Mouse (Mus musculus): ENCODE data around the gene Abcg4.
"Not testable (repeated sequence)": the region's sequence is repeated elsewhere in the genome, so short reads cannot be mapped to it uniquely, and the experiment has no call there.

Gene Abcg4

GRCm38 (mm10) chr9:44288076-44288958 is at the start of gene Abcg4:
Gene Abcg4 (minus strand): TSS chr9:44288615.
- CTCF ChIA-PET = interaction anchor here (0.6 to 1.2 kb wide), 2 partner anchors 38 to 44 kb away, joined by 3 to 4 read pairs; partner anchors contain the start of gene Dpagt1

- CTCF ChIA-PET = no interaction called here
These were observed 49.2 kb upstream of the Abcg4 start for GRCm38 (mm10) chr9:44337436-44338169.

DNA sequence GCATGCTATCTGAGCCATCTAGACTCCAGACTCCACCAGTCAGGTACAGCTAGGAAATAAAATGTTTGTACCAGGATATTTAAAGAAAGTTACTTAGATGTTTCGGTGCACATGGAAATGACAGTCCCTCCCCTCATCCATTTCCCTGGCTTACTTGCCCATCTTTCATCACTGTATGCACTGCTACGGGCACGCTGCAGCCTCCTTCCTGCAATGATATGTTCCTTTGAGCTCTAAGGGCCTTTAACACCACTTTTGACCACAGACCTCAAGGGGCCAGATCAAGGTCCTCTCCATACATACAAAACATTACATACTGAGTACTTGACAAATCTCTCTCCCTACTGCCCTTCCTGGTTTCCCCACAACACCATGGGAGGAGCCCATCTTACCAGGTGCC is 48.5 kb upstream of the Abcg4 start:
- CTCF ChIA-PET = no interaction called here

DNA sequence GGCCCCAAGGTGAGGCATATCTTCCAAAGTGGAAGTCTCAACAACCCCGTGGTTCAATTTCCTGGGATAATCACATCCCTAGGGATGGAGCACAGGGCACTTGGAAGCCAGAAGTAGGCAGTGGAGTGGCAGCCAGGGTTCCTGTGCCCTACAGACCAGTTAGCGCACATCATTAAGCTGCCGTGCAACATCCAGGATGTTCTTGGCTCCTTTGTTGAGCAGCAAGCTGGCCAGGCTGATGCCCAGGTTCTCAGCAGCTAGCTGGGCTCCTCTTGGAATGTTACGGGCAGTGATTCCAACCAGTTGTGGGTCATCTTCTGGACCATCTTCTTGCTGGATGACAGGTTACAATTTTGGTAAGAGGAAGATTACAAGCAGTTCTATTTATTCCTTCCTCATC is 48.1 kb upstream of the Abcg4 start:
- CTCF ChIA-PET = not testable (repeated sequence)

DNA sequence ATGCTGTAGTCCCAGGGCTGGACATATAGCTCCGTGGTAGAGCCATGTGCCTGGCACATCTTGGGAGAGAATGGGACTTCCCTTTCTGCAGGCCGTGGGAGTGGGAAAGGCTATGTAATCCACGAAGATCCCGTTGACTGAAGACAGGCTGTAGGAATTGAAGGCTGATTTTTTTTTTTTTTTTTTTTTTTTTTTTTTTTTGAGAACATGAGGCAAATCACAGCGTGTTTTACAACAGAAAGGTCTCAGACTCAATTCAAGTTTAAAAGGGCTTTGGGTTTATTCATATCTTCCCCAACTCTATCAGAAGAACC is 47.6 kb upstream of the Abcg4 start:
- CTCF ChIA-PET = interaction anchor here (0.5 kb wide), 1 partner anchor 29 kb away, joined by 4 read pairs; no protein-coding TSS in a partner anchor

DNA sequence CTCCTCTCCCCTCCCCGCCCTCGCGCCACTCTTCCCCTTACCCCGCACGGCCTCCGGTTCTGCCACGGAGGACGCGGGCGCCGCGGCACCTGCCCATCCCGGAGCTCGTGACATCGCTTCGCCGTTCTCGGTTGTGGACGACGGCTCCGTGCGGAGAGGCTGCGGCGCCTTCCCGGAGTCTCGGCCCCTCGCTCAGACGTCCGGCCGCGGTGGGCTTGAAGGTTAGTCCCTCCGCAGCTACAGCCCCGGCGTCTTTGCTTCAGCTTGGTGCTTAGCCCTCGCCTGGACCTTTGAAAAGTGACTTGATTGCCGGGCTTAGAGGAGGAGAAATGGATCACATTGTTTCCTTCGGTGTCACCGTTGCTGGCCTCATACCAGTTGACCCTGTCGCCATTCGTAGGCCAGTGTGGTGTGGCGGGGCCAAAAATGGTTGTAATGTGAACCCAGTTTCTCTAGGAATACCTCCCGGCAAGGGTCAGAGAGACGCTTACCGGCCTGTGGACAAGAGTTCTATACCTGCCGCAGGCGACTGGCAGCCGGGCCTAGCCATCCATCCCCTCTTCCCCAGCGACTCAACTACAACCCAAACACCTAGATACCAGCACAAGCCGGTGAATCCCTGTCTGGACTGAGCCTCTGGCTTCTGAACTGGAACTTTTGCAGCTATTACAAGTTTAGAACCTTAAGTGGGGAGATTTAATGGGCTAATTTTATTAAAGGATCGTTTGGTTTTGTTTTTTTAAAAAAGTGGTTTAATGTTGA is 47.1 kb upstream of the Abcg4 start:
- CTCF ChIA-PET = interaction anchor here (0.5 kb wide), 1 partner anchor 28 kb away, joined by 4 read pairs; no protein-coding TSS in a partner anchor

DNA sequence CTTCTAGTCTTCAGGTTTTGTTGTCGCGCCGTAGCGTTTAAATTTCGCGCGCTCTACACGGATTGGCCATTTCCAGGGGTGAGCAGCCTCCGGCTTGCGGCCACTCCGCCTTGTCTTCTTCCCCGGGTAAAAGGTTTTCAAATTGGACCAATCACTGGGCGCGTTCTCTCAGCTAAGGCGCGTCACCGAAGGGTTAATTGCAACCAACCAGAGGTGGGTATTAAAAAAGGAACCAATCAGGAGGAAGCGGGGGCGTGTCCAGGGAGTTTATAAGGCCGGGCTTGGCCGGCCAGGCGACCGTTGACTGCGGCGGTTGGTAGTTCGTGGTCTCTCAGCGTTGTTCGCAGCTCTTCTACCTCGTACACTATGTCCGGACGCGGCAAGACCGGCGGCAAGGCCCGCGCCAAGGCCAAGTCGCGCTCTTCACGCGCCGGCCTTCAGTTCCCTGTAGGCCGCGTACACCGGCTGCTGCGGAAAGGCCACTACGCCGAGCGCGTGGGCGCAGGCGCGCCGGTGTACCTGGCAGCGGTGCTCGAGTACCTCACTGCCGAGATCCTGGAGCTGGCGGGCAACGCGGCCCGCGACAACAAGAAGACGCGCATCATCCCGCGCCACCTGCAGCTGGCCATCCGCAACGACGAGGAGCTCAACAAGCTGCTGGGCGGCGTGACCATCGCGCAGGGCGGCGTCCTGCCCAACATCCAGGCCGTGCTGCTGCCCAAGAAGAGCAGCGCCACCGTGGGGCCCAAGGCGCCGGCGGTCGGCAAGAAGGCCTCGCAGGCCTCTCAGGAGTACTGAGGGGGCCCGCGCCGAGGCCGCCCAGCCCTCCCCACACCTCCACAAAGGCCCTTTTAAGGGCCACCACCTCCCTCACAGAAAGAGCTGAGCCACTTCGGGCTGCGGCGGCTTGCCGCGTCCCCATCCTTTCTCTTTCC is 46.2 kb upstream of the Abcg4 start, which contains the start of gene H2afx:
Gene H2afx (plus strand): TSS at position 299 of the 935 bp plus-strand sequence.
- CTCF ChIA-PET = no interaction called here

DNA sequence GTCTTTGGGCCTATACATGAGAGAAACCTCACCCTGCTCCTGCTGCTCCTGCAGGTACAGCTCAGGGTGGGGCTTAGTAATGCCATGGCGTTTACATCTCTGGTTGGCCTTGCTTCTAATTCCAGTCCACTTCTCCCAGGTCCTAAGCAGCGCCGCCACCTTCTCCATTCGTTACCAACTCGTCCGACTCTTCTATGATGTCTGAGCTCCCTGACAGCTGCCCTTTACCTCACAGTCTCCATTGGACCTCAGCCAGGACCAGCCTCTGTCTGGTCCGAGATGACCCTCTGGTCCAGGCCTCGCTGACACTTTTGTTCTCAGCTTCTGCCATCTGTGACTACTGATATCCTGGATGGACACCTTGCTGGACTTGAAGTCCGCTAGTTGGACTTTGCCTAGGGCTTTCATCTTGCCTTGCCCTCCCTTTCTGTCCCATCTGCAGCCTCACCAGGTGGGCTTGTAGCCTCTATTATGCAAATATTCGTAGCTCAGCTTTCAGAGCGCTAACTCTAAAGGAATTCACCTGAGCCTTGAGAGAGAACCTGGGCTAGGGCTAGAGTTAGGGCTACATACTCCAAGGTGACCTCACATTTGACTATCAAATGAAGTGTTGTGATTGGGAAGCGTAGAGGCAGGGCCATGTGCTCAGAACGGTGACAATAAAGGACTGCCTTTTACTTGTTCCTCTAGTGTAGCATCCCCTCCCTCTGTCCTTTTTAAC is 44.7 kb upstream of the Abcg4 start:
- CTCF ChIA-PET = interaction anchor here (0.6 kb wide), 1 partner anchor 44 kb away, joined by 6 read pairs; no protein-coding TSS in a partner anchor

GRCm38 (mm10) chr9:44330736-44331135 is 42.3 kb upstream of the Abcg4 start:
- CTCF ChIA-PET = interaction anchor here (0.5 to 0.7 kb wide), 4 partner anchors 162 to 1945 kb away, joined by 3 to 18 read pairs (median 3); no protein-coding TSS in a partner anchor

- CTCF ChIA-PET = no interaction called here
These were observed 39.5 kb upstream of the Abcg4 start for GRCm38 (mm10) chr9:44327926-44328325.

DNA sequence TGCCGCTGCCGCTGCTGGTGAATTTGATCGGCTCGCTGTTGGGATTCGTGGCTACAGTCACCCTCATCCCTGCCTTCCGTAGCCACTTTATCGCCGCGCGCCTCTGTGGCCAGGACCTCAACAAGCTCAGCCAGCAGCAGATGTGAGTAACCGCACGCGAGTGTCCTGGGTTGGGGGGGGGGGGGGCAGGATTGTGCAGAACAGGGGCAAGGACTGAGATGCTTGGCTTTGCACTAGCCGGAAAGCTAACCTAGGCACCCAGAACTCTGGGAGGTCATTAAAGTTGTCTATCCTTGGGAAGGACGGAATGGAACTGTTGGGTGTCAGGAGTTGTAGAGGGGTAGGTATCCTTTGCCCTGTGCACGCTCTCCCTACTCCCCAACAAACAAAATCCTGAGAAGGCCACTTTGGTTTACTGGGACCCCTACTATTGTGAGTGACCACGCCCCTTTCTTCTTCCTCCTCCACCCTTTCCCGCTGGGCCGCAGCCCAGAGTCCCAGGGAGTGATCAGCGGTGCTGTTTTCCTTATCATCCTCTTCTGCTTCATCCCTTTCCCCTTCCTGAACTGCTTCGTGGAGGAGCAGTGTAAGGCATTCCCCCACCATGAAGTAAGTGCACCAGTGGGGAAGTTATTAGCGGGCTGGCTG is 38.8 kb upstream of the Abcg4 start:
- CTCF ChIA-PET = interaction anchor here (0.8 to 1.4 kb wide), 2 partner anchors 20 to 40 kb away, joined by 3 to 4 read pairs; no protein-coding TSS in a partner anchor

DNA sequence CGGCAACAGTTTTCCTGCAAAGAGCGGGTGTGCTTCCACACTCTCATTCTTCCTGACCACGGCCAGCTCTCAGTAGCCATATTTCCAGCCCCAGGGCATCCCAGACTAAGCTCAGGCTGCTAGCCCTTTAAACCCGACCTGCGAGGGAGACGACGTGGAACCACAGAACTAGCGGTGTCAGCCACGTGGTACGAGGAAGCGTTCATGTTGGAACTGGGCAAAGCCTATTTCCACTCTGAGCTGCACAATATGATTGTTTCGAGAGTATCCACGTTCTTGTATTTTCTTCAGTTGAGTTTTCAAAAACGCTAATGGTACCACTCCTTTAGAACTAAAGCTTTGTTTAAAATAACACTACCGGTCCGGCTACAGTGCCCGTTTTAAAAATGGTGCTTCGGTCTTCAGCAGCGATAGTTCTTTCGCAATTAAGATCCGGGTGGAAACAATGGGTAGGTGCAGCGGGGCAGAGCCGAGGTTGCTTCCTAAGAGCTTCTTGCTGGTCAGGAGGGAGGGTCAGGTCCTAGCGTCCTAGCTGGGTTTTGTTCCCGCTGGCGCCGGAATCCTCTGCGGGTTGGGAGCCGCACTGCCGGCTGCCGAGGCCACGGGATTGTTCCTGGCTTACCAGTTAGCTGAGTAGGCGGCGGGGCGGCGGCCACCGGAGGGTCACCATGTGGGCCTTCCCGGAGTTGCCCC is 38.1 kb upstream of the Abcg4 start:
- CTCF ChIA-PET = interaction anchor here (0.8 to 1.4 kb wide), 2 partner anchors 21 to 39 kb away, joined by 3 to 4 read pairs; no protein-coding TSS in a partner anchor

GRCm38 (mm10) chr9:44325768-44326370 is 37.5 kb upstream of the Abcg4 start, which contains the start of gene Dpagt1:
Gene Dpagt1 (plus strand): TSS chr9:44326019.
- CTCF ChIA-PET = interaction anchor here (1.4 kb wide), 1 partner anchor 38 kb away, joined by 4 read pairs; no protein-coding TSS in a partner anchor

DNA sequence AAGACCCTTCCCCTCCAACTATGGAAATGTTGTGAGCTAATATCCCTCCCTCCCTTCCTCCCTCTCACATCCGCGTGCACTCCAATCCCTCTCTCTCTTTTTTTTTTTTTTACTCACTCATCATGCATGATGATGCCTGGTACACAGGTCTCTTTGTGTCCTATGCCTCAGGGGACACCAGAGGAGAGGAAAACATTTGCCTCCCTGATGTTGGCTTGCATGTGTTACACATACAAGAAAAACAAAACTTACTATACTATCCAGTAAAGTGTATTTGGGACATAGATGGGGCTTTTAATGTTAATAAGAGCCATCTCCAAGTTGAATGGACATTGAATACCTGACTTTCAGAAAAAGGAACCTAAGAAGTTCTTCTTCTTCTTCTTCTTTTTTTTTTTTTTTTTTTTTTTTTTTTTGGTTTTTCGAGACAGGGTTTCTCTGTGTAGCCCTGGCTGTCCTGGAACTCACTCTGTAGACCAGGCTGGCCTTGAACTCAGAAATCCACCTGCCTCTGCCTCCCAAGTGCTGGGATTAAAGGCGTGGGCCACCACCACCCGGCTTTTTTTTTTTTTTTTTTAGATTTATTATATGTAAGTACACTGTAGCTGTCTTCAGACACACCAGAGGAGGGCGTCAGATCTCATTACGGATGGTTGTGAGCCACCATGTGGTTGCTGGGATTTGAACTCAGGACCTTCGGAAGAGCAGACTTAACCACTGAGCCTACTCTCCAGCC is 36.8 kb upstream of the Abcg4 start:
- CTCF ChIA-PET = not testable (repeated sequence)

DNA sequence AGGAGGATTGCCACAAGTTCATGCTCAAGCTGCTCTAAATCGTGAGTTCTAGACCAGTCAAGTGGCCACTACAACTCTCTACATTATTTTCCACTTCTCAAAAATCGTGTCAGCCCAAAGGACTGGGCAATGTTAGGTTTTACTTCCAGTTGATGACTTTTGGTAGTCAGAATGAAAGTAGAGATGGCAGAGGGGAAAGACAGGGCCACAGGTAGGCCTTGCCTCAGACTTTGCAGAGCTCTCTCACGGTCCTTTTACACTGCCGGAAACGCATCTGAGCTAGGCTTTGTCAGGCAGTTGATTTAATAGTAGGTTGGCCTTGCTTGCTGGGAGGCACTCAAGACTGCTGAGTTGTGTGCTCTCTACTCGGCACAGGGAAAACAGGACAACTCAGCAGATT is 35.7 kb upstream of the Abcg4 start:
- CTCF ChIA-PET = interaction anchor here (0.6 kb wide), 1 partner anchor 17 kb away, joined by 4 read pairs; no protein-coding TSS in a partner anchor

- CTCF ChIA-PET = not testable (repeated sequence)
These were observed 35.2 kb upstream of the Abcg4 start for GRCm38 (mm10) chr9:44323656-44324055.

- CTCF ChIA-PET = interaction anchor here (0.9 to 1.1 kb wide), 2 partner anchors 27 to 158 kb away, joined by 3 read pairs; no protein-coding TSS in a partner anchor
These were observed 32.4 kb upstream of the Abcg4 start for GRCm38 (mm10) chr9:44320799-44321133.

All from spleen, embryonic (tissue).